Mouse (Mus musculus) midbrain, embryonic 10.5 days (tissue): ENCODE results near the gene Drap1. TPM values are rescaled to one million over a fixed set of nuclear protein-coding genes. Genes with fewer than 3 reads are reported as not detected.

Experiments used
- DNase-seq: peaks from one replicate; pipeline ENCODE4 v3.0.0-alpha.2; 2017; ENCODE audit warnings: low spot score
- H3K27ac ChIP-seq: fragments of 300-500 bp; sonication (generic); replicated peaks from 2 replicates; pipeline ENCODE4 v1.5.1; 2016; ENCODE audit warnings: mild to moderate bottlenecking
- H3K27me3 ChIP-seq: fragments of 300-500 bp; sonication (generic); 2 replicates; pipeline ENCODE4 v1.6.1; 2016; ENCODE audit warnings: low read depth, mild to moderate bottlenecking; ENCODE audit not compliant: poor library complexity, severe bottlenecking
- H3K36me3 ChIP-seq: fragments of 300-500 bp; sonication (generic); 2 replicates; pipeline ENCODE4 v1.6.1; 2016; ENCODE audit warnings: mild to moderate bottlenecking, moderate library complexity
- H3K4me1 ChIP-seq: fragments of 300-500 bp; sonication (generic); 2 replicates; pipeline ENCODE4 v1.6.1; 2016
- H3K4me3 ChIP-seq: fragments of 300-500 bp; sonication (generic); 2 replicates; pipeline ENCODE4 v1.5.1; 2016; ENCODE audit warnings: mild to moderate bottlenecking, moderate library complexity
- H3K9me3 ChIP-seq: fragments of 300-500 bp; sonication (generic); replicated peaks from 2 replicates; pipeline ENCODE4 v1.6.1; 2016; ENCODE audit warnings: mild to moderate bottlenecking
- WGBS: fragments of 180-500 bp; shearing (Covaris S2); methylation state at CpG from one replicate; pipeline ENCODE4 v1.1.7; 2016; 5-methylcytosine and 5-hydroxymethylcytosine counted together
- polyA plus RNA-seq: library from polyadenylated mRNA; unstranded; fragments of >200 nt; fragmentation: Nextera tagmentation; extraction: Ambion mirVana; gene quantifications from 2 replicates; pipeline ENCODE4 v1.2.1, GENCODE M21; 2016

Gene Drap1
- polyA plus RNA-seq, 1 experiment from 2014 or later, result 221 TPM

DNA sequence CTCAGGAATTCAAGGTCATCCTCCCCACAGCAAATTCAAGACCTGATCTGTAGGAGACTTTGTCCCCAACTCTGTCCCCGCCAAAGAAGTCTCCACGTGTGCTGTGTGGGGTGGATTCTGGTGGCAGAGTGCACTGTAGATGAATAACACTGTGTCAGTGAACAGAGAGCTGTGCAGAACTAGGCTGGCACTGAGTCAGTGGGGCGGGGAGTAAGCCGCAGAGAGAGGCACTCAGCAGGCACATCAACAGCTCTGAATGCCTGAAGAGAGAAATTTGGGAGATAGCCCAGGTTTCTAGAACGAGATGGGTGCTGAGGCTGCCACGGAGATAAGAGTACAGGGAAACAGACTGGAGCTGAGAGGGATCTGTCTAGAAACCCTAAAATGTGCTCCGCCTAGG lies 34.2 kb upstream of the Drap1 start:
- Histone ChIP-seq H3K27me3 (peaks cover 25% of the 10 kb centered on the region), H3K4me1 (peaks cover 59% of the 10 kb centered on the region), H3K36me3 (peaks cover 35% of the 10 kb centered on the region), H3K4me3 (no peak overlapping the region), H3K9me3 (no peaks in the 10 kb centered on the region), H3K27ac (no peak overlapping the region)
- no peak for DNase-seq
- 67% methylated on average over 7 of the region's 7 CpGs for WGBS

- no peaks in the 10 kb centered on the region for H3K9me3 ChIP-seq
- peaks cover 28% of the 10 kb centered on the region for H3K36me3 ChIP-seq
- peaks cover 54% of the 10 kb centered on the region for H3K4me1 ChIP-seq
- H3K27ac ChIP-seq, result peak within 1 kb of the TSS; percentile 91
- peak within 1 kb of the TSS; percentile 68 for H3K4me3 ChIP-seq
- no peak for DNase-seq
- 15% methylated on average over 14 of the region's 14 CpGs for WGBS
- H3K27me3 ChIP-seq, result peaks cover 25% of the 10 kb centered on the region
Observed at GRCm38 (mm10) chr19:5457746-5458442, 33.1 kb upstream of the Drap1 start, which contains the start of gene Ccdc85b. Gene Ccdc85b, minus strand, starts transcription at chr19:5457894.

DNA sequence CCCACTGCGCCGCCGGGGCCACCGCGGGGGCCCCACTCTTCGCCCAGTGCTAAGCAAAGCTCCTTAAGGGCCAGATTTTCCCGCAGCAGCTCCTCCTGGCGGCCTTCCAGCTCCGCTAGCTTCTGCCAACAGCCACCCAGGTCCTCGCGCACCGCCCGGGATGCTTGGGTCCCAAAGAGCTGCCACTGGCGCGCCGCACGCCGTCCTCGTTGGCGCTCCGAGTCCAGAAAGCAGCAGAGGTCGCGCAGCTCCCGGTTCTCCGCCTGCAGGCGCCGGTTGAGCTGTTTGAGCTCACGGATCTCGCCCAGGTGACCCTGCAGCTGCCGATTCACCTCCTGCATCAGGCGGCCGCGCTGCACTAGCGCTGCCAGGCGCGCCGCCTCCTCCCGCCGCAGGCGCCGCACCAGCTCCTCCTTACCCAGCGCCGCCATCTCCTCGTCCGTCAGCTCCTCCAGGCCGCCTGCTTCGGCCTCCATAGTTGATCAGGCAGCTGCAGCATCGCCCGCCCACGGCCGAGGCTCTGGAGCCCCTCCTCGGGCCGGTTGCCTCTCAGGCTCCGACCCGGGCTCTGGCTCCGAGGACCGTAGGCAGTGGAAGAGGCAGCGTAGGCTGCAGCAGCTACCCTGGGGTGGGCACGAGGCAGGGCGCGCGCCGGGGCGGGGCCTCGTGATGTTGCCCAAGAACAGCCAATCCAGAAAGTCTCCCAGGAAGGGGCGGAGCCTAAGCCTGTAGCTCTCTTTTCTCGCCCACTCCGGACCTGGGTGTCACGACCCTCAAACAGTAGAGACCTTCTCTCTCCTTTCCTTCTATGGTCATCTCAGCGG lies 32.4 kb upstream of the Drap1 start:
- no peaks in the 10 kb centered on the region for H3K9me3 ChIP-seq
- H3K27me3 ChIP-seq, result peaks cover 25% of the 10 kb centered on the region
- peaks cover 54% of the 10 kb centered on the region for H3K4me1 ChIP-seq
- H3K27ac ChIP-seq, result peak overlapping the region; percentile 91
- DNase-seq, result peak; percentile 95
- peaks cover 21% of the 10 kb centered on the region for H3K36me3 ChIP-seq
- under 1% methylated on average over 70 of the region's 70 CpGs for WGBS
- peak overlapping the region; percentile 68 for H3K4me3 ChIP-seq

DNA sequence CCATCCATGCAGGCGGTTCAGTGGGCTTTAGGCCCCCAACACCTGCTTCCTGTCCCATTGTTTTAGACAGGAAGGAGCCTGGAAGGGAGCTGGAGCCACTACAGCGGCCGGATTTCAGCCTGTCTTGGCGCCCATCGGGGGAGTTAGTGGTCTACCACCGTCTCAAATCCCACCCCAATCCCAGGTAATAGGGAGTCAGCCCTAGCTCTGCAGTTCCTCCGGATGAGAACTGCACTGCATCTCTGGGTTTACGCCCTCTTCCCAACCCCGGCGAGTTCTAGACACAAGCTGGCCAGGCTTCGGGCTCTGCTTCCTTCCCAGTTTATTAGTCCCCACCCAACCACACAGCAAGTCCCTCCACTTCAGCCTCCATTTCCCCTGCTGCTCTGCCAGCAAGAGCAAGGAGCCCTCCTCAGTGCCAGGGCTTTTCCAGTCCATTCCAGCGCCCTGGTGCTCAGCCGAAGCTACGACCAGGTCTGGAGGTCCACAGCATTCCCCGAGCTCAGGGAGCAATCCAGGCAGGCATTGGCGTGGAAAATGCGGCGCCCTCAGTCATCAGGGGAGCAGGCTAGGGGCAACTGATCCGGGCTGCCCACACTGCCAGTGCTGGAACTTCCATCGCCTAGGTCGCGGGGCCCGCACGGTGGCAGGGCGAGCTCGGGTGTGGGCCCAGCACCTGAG lies 31.6 kb upstream of the Drap1 start:
- peak; percentile 52 for DNase-seq
- WGBS, result 5% methylated on average over 26 of the region's 26 CpGs
- H3K9me3 ChIP-seq, result no peaks in the 10 kb centered on the region

GRCm38 (mm10) chr19:5455568-5455967 lies 30.8 kb upstream of the Drap1 start:
- Histone ChIP-seq H3K4me3 (peak overlapping the region; percentile 68), H3K9me3 (no peaks in the 10 kb centered on the region), H3K27ac (no peak overlapping the region), H3K4me1 (peaks cover 42% of the 10 kb centered on the region), H3K27me3 (peaks cover 40% of the 10 kb centered on the region), H3K36me3 (peaks cover 18% of the 10 kb centered on the region)
- DNase-seq, result no peak
- 64% methylated on average over 8 of the region's 8 CpGs for WGBS

More for the DNA sequence above, 31.6 kb upstream of the Drap1 start:
- Histone ChIP-seq H3K36me3 (peaks cover 18% of the 10 kb centered on the region), H3K27ac (peak overlapping the region; percentile 91), H3K27me3 (peaks cover 32% of the 10 kb centered on the region), H3K4me3 (peak overlapping the region; percentile 68), H3K4me1 (peaks cover 49% of the 10 kb centered on the region)

DNA sequence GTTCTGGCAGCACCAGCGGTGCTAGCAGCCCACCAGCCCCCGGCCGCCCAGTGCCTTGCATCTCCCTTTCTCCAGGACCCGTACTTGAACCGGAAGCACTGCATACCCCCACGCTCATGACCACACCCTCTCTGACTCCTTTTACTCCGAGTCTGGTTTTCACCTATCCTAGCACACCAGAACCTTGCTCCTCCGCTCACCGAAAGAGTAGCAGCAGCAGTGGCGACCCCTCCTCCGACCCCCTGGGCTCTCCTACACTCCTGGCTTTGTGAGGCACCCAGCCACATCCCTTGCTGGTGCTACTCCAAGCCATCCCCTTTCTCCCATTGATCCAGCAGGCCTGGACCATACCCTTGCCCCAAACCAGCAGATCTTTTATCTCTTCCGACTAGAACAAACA lies 30.3 kb upstream of the Drap1 start:
- peak overlapping the region; percentile 68; the same call in 1 of the 2 replicates for H3K4me3 ChIP-seq

DNA sequence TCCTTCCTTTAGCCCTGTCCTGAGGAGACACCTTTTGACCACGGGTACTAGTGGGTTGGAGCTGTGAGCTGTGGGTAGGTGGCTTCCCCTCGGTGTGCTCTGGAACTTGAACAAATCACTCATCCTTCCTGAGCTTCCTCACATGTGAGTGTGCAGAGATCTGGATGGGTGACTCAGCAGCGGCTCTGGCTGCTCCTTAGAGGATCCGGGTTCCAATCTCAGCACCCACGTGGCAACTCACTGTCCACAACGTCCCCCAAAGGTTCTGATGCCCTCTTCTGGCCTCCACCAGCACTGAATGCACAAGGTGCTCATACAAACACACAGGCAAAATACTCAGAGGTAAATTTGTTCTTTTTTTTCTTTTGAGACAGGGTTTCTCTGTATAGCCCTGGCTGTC lies 27.0 kb upstream of the Drap1 start:
- Histone ChIP-seq H3K4me3 (no peak overlapping the region), H3K27ac (no peak overlapping the region), H3K27me3 (peaks cover 58% of the 10 kb centered on the region), H3K36me3 (peaks cover 18% of the 10 kb centered on the region), H3K9me3 (0 out of 2 replicates have a peak, but pooled peaks cover 4% of the 10 kb centered on the region), H3K4me1 (peaks cover 40% of the 10 kb centered on the region)
- no peak for DNase-seq
- 83% methylated on average over 6 of the region's 6 CpGs for WGBS

More for the DNA sequence above, 30.3 kb upstream of the Drap1 start:
- 86% methylated on average over 12 of the region's 12 CpGs for WGBS
- no peak for DNase-seq
- Histone ChIP-seq H3K4me1 (peaks cover 41% of the 10 kb centered on the region), H3K27me3 (peaks cover 45% of the 10 kb centered on the region), H3K36me3 (peaks cover 18% of the 10 kb centered on the region), H3K27ac (no peak overlapping the region), H3K9me3 (no peaks in the 10 kb centered on the region)

GRCm38 (mm10) chr19:5449673-5450072 lies 24.9 kb upstream of the Drap1 start:
- 90% methylated on average over 3 of the region's 3 CpGs for WGBS
- Histone ChIP-seq H3K9me3 (0 out of 2 replicates have a peak, but pooled peaks cover 4% of the 10 kb centered on the region), H3K4me1 (peaks cover 22% of the 10 kb centered on the region), H3K27me3 (peaks cover 74% of the 10 kb centered on the region), H3K27ac (no peak overlapping the region), H3K4me3 (no peak overlapping the region), H3K36me3 (peaks cover 11% of the 10 kb centered on the region; the same call in 1 of the 2 replicates)
- DNase-seq, result no peak

DNA sequence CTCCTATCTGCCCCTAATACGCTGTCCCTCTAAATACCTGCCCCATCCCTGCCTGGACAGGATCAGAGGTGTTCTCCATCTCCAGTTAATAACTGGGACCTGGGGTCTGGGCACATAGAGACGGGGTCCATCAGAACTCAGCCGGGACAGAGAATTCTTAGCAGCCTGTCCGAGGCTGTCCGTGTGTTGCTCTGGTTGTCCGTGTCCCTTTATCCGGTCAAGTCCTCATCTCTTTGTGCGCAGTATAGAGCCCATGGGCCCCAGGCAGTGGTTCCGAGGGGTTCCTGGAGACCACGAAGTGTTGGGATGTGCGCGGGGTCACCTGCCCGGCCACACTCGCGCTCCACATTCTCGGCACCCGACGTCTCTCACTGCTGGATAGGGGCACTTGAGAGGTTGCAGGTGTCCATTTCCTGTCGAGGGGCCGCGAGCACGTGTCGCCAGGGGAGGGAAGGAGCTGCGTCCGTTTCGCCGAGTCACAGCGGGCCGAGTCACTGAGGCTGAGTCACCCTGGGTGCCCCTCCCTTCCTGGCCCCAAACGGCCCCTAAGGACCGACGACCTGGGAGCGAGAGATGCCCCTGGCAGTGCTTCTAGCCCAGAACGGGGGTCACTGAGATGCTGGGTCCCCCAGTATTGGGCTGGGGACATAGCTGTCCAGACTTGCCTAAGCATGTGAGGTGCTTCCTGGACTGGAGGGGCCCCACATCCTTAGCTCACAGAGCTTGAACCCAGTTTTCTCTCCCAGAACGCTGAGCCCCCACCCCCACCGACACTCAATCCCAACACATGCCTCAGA lies 23.8 kb upstream of the Drap1 start:
- Histone ChIP-seq H3K4me3 (peak overlapping the region; percentile 70), H3K27ac (no peak overlapping the region), H3K27me3 (peaks cover 78% of the 10 kb centered on the region), H3K36me3 (no peaks in the 10 kb centered on the region), H3K9me3 (0 out of 2 replicates have a peak, but pooled peaks cover 4% of the 10 kb centered on the region), H3K4me1 (peaks cover 22% of the 10 kb centered on the region)
- peak; percentile 42 for DNase-seq
- 9% methylated on average over 36 of the region's 36 CpGs for WGBS

DNA sequence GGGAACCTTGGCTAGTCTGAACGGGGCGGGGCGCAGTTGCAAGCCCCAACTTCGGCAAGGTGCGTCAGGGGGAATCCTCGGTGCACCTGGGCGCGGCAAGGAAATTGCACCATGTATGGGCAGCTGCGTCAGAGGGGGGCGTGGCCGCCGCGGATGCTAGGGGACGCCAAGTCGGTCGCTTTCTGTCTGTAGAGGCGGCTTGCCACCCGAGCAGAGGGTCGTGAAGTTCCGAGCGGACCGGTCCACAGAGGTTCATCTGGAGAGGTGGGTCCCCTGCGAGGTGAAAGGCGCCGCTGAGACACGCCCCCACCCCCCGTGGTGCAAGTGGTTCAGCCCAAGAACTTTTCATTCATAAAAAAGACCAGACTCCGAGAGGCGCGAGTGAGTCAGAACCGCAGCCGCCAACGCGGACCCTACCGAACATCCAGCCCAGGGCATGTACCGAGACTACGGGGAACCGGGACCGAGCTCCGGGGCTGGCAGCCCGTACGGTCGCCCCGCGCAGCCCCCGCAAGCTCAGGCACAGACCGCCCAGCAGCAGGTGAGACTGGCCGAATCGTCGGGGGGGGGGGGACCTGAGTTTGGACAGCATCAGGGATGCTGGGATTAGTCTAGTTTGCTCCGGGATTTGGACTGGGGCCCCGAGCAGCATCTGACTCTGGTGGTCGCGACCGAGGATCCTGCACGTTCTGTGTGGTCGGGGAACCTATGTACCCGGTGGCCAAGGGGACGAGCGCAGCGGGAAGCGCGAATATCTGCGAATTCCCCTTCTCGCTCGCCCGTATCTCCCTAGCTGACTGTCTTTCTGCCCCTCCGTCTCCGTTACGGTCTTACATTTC lies 23.0 kb upstream of the Drap1 start, which contains the start of gene Fosl1:
Fosl1 (plus strand) TSS at position 33 of the 839 bp plus-strand sequence.
- Histone ChIP-seq H3K4me3 (peak within 1 kb of the TSS; percentile 70), H3K36me3 (no peaks in the 10 kb centered on the region), H3K9me3 (0 out of 2 replicates have a peak, but pooled peaks cover 4% of the 10 kb centered on the region), H3K27ac (peak within 1 kb of the TSS; percentile 46; the same call in 1 of the 2 replicates), H3K4me1 (peaks cover 22% of the 10 kb centered on the region), H3K27me3 (peaks cover 78% of the 10 kb centered on the region)
- under 1% methylated on average over 70 of the region's 70 CpGs for WGBS
- DNase-seq, result peak; percentile 56

DNA sequence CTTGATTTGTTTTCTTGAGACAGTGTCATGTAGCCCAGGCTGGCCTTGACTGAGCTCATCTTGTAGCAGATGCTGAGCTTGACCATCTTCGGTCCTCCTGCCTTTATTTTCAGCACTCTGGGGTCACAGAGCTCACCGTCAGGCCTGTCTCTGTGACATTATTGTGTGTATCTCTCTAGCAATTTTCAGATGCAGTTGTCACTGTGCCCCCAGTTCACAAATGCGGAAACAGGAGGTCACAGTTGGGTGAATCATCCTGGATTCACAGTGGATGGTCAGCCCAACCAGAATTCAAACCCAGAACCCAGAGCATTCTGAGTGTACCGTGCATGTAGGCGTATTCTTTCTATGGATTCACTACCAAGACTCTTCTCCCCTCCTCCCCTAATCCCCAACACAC lies 21.0 kb upstream of the Drap1 start:
- Histone ChIP-seq H3K4me1 (peaks cover 22% of the 10 kb centered on the region), H3K9me3 (0 out of 2 replicates have a peak, but pooled peaks cover 4% of the 10 kb centered on the region), H3K4me3 (no peak overlapping the region), H3K27ac (no peak overlapping the region), H3K36me3 (no peaks in the 10 kb centered on the region), H3K27me3 (peaks cover 65% of the 10 kb centered on the region)
- WGBS, result 91% methylated on average over 5 of the region's 5 CpGs
- DNase-seq, result no peak
